Mouse (Mus musculus) right cerebral cortex, adult 18-20 months (tissue): ENCODE measurements at regions not wholly inside any gene's neighbourhood (a gene's known extent, or its start where the extent isn't known, plus 50 kb on each side); places are given as distances from the start of the nearest gene placed in this dataset.

Source experiments
- DNase-seq: peaks from one replicate; pipeline ENCODE4 v3.0.0; 2022; ENCODE audit warnings: mixed read lengths

DNA sequence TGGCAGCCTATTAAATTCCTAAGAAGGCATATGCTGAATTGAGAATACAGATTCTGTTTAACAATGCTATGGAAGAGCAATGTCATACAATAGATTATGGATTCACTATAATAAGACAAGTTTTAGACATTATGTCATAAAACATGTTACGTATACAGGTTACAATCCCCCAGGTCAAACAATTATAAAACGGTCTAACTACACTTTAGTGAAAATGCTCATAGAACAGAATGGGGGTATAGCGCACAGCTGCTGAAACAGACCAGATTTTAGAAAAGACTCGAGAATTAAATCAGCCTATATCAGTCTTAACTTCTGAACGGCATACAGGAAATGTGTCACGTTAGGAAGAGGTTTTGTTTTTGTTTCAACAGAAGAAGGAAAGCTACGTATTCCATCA lies 660.5 kb upstream of the Sel1l start:
- DNase-seq: no peak

- DNase-seq: no peak
Observed at GRCm38 (mm10) chr12:92508796-92509489, 660.0 kb upstream of the Sel1l start.

GRCm38 (mm10) chr12:92483984-92484383 lies 635.0 kb upstream of the Sel1l start:
- DNase-seq: no peak

GRCm38 (mm10) chr12:92474293-92475062 lies 625.5 kb upstream of the Sel1l start:
- DNase-seq: no peak

DNA sequence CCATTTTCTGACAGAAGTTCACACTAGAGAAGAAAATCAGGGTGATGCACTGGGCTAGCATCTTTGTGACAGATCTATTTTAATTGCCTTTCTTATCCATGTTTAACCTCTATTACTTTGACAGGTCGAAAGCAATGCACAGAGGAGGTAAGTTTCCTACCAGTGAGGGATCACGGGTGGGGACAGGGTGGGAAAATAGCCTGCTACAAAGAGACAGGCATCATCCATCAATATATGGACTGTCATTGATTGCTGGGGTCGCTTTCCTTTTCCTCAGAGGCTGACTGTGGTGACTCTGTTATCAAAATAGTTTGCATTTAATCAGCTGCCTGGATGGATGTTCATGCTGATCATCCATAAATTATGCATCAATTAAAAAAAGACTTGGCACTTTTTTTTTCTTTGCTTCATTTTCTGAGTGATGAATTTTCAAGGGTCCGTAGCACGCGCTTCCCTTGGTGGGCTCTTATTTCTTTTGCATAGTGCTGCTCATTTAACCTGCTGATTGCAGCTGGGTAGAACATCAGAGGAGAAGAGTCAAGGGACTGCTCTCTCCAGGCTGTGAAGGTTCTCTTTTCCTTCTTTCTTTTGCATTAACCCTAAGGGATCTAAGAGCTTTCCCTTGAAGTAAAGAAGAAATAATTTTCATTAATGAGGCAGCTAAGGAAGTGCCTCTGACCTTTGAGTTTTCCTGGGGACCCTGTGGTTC lies 602.3 kb upstream of the Sel1l start:
- no peak for DNase-seq

DNA sequence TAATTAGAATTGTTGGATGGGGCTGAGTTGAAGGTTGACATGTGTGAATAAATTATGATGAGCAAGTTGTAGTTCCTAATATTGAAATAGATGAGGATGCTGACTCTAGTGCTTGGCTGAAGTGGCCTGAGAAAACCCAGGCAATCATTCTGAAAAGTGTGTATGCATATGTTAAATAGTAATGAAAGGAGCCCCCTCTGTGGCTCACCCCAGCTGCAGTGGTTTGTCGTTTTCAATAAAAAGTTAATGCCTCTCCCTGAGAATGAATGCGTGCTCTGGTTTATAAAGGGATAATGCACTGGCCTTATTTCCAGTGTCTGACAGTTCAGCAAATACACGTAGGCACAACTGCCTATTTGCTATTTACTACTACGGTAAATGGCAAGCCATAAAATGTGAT lies 569.5 kb upstream of the Sel1l start:
- no peak for DNase-seq

GRCm38 (mm10) chr12:92405506-92405905 lies 556.5 kb upstream of the Sel1l start:
- no peak for DNase-seq

DNA sequence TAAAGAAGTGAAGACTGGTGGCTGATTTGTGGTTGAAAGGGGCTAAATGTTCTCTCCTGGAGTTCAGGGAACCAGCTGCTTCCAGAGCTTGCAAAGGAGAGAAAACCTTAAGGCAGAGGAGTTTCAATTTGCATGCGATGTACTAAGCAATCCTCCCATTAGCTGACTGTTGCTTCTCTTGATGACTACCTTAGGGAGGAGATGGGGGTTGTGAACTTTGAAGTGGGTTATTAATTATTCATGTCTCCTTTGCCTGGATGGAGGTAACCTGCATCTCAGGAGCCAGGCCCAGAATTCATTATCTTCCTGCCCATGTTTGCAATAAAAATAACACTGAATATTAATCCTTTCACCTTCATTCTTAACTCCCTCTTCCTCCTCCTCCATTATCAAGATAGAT lies 552.0 kb upstream of the Sel1l start:
- DNase-seq: no peak

GRCm38 (mm10) chr12:92386195-92386594 lies 537.2 kb upstream of the Sel1l start:
- DNase-seq: no peak

DNA sequence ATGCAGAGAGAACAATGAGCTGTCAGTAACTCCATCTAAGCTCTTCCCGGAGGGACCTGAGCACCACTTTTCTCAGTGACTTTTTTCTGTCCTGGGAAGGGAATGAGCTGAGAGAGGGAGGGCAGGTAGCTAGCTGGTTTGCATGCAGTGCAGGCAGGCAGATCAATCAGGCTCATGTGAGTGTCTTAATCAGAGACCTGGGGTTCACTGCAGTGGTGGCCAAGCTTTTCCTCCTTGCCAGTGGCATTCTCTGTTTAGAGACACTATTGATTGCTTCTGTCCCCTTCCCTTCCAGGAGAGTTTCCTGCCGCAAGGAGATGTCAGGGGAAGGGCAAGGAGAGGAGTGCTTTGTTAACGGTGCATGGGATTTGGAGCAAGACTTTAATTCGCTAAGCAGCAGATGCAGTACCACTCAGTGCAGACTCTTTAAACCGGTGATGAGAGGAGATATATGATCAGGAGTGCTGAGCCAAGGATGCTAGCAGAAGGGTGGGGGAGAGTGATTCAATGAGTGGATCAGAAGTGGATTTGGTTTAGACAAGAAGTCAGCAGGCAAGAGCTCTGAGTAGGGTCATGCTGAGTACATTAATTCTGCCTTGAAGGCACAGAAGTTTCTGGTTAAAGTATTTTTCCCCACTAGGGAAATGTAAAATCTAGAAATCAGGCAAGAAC lies 535.4 kb upstream of the Sel1l start:
- DNase-seq: no peak

DNA sequence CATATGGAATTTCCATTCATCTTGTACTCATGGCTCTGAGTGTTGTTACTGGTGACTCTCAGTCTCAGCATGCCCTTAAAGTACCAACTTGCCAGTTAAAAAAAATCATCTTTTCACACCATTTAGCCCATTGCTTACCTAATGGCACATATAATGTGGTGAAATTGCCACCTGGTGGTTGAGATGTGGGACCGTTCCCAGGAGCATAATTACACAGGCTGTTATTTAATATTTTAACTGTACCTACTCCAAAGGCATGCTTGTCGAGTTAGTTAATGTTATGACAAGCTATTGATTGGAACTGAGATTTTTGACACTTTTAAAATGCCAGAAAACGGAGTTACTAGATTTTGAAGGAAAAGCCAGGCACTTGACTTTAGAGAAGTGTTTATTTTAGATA lies 530.2 kb upstream of the Sel1l start:
- DNase-seq: no peak

DNA sequence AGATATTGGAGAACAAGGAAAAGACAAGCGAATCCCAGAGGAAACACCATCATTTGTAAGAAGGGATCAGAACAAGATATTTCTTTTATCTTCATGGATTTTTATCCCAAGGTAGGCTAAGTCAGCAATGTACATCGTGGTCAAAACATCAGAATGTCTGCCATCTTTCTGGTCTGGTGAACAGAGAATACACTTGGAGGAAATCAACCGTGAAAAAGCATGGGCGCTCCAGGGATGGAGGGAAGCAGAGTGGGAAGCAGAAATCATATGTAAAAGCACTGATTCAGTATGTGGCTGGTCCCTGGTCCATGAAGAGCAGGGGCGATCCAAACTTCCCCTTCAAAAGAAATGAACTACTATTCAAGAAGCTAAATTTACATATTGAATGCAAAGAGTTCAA lies 517.0 kb upstream of the Sel1l start:
- DNase-seq: no peak

DNA sequence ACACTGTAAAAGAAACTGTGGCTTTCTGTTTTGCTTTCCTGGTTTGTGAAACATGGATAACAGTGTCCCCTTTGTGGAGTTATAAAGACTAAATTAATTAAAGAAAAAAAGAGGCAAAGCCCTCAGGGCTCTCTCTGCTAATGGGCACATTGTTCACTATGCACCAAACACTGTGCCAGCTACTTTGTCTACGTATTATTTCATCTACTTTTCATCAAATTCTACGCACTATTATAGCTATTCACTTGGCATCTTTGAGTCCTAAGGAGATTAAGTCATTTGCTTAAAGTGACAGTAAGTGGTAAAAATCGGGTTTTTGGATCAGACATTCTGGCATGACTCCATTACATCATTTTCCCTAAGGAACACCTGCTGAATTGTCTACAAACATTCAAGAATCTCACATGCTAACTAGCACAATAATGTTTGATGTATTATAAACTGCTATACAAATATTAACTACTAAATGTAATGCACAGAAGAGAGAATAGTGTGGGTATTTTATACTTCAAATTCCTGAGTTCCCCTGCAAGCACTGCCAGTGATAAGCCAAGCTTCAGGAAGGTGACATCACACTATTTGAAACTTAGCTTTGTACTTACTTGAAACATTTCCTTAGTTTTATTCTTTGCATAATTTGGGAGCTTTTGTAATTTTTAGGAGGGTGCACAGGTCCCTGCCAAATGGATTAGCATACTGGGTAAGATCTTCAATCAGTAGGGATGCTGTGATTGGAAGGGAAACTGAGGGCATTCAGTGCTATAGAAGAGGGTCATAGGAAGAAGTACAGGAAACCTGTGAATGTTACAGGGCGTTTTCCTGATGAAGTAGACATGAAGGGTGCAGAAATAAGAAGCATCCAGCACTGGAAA lies 504.7 kb upstream of the Sel1l start:
- no peak for DNase-seq

DNA sequence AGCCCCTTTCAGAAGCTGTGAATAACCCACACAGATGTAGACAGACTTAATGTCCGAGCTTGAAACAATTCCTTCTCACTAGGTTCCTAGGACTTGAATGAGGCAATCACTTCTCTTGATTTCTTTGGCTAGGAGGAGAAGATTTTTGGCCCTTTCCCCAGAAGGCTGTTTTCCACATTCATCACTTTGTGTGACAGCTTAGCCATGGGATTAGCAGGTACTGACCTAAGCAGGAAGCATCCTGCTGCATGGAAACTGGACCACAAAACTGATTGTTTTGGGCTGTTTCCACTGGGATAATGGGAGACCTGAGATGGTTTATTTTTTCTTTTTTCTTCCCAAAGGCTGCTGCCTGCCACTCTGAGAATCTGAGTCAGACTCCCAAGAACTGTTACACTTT lies 469.3 kb upstream of the Sel1l start:
- DNase-seq: no peak

DNA sequence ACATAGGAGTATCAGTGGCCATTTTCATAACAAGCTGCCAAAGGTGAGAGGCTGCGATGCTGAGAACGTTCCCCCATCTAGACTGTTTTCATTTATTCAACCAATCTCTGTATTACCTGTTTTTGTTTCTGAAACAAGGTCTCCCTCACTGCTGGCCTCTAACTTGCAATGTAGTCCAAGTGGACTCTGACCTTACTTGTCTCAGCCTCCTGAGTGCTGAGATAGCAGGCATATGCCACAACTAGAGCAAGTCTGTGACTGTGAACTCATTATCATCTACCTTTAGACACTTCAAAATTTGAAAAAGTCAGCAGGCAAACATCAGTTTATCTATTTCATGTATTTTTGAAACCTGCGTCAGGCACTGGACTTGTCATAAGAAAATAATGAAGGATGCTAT lies 468.7 kb upstream of the Sel1l start:
- no peak for DNase-seq

GRCm38 (mm10) chr12:92316285-92316684 lies 467.3 kb upstream of the Sel1l start:
- DNase-seq: no peak

DNA sequence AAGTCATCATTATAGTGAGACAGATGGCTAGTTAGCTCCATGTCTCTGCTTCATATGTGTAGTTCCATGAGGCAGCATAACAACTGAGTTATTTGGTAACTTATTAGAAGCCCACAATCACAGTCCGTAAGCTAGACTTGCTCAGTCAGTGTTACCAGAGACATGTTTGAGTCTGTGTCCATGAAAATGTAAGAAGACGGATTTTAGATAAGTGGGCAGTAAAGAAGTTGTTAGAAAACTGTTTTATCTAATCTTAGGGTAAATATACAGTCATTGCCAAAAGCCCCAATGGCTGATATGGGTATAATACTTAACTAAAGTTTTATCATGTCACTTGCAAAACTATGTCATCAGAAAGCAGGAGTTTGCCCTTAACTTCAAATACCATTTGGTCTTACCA lies 466.9 kb upstream of the Sel1l start:
- DNase-seq: no peak

DNA sequence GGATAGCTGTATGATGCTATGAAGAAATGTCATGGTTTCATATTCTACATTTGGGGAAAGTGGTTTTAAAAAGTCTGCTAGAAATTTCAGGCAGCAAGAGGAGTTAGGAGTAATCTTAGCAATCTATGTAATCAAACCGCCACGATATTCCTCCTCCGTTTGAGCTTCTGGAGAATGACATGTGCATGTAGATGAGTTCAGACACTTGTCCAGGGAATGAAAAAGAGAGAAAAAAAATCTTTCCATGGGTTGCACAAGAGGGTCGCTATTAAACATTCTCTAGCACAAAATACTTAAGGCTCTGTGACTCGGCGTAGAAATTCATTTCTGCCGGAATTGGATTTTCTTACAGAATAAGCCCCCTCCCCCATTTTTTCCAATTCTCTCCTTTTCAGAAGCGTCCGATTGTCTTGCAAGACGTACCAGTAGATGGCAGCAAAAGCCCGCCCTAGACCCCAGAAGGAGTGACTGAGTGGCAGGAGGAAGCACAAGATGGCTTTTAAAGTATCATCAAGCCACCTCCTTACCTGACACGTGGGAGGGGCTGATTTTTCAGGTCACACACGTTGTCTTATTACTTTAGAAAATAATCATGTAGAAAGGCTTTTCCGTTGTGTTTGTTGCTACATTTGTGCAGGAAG lies 454.1 kb upstream of the Sel1l start:
- DNase-seq: peak; percentile 85

- DNase-seq: no peak
Observed at GRCm38 (mm10) chr12:92294887-92295286, 445.9 kb upstream of the Sel1l start.

DNA sequence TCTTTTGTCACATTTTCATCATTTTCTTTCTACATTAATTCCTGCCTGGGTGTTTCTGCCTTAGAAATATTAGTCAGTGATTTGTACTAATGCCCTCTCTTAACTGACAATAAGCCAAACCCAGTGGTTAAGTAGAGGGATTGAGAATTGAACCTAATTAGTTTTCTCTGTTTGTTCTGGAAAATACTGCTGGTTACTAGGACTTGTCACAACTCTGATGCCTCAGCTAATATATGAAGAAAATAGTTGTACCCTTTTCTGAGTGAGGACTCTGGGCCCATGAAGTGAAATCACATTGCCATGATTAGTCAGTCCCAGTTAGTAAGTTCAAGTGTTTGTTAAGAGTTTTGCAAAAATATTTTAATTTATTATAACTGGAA lies 444.4 kb upstream of the Sel1l start:
- DNase-seq: no peak

DNA sequence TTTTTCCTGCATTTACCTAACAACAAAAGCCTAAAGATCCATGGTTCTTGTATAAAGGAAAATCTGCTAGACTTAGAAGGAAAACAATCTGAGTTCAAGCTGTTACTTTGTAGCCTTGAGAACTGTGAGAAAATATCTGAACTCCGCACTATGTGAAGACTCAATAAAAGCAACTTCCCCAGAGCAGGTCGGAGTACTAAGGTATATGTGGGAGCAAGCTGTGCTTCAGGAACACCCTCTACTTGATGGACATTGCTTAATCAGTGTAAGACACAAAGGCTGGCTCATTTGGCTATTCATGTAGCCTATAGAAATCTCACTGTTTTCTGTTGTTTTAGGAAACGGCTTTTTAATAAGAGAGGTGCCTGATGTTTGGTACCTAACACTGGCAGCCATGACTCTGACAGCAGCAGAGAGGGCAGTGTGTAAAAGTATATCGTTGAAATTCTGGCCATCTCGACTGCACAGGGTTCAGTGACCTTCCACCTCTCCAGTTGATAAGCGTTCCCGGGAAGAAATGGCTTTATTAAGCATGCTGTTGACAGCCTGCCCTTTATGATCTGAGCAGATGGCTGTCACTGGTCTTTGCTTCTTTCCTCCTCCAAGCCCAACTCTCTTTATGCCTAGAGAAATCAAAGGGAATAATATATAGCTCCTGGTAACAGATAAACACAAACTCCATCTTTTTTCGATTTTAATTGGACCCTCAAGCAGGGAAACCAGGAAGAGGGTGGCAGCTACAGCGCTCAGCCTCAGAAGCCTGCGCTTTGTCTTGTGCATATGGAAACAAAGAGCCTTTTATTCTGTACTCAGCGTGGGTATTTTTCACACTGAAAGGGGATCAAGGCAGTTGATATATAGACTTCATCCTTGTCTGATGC lies 443.7 kb upstream of the Sel1l start:
- DNase-seq: no peak
